Mouse (Mus musculus) lung, postnatal 0 days (tissue): Measurements from ENCODE around the gene Lamp5. TPM values are rescaled to one million over a fixed set of nuclear protein-coding genes. Genes with fewer than 3 reads are reported as not detected.

Experiments
- ATAC-seq: fragments of 200-750 bp; cut with Nextera tagmentation; 2 replicates; pipeline ENCODE4 v1.8.0; 2017; ENCODE audit warnings: moderate library complexity
- DNase-seq: peaks from one replicate; pipeline ENCODE4 v3.0.0-alpha.2; 2016; ENCODE audit warnings: low spot score
- H3K27ac ChIP-seq: fragments of 300-500 bp; sonication (generic); 2 replicates; pipeline ENCODE4 v1.5.1; 2014; ENCODE audit warnings: antibody characterized with exemption, mild to moderate bottlenecking, low read length, mixed read lengths
- H3K27me3 ChIP-seq: fragments of 300-500 bp; sonication (generic); replicated peaks from 2 replicates; pipeline ENCODE4 v1.6.1; 2014; ENCODE audit warnings: low read length, mixed read lengths; ENCODE audit not compliant: insufficient read depth
- H3K36me3 ChIP-seq: fragments of 300-500 bp; sonication (generic); 2 replicates; pipeline ENCODE4 v1.6.1; 2014; ENCODE audit warnings: low read length, mixed read lengths; ENCODE audit not compliant: insufficient read depth
- H3K4me1 ChIP-seq: fragments of 300-500 bp; sonication (generic); 2 replicates; pipeline ENCODE4 v1.6.1; 2014; ENCODE audit warnings: antibody characterized with exemption, low read depth, low read length, mixed read lengths; ENCODE audit not compliant: insufficient read depth
- H3K4me2 ChIP-seq: fragments of 300-500 bp; sonication (generic); replicated peaks from 2 replicates; pipeline ENCODE4 v1.6.1; 2014; ENCODE audit warnings: low read depth, mild to moderate bottlenecking, low read length, moderate library complexity, mixed read lengths
- H3K4me3 ChIP-seq: fragments of 300-500 bp; sonication (generic); 2 replicates; pipeline ENCODE4 v1.5.1; 2014; ENCODE audit warnings: low read depth, low read length
- H3K9ac ChIP-seq: fragments of 300-500 bp; sonication (generic); replicated peaks from 2 replicates; pipeline ENCODE4 v1.6.1; 2014; ENCODE audit warnings: low read depth, mild to moderate bottlenecking
- H3K9me3 ChIP-seq: fragments of 300-500 bp; sonication (generic); 2 replicates; pipeline ENCODE4 v1.6.1; 2016; ENCODE audit warnings: low read length, mixed read lengths
- CTCF ChIP-seq: IDR thresholded peaks from 2 replicates; pipeline ENCODE4 v1.5.1; 2016; ENCODE audit warnings: antibody characterized with exemption, mild to moderate bottlenecking
- EP300 ChIP-seq: IDR thresholded peaks from 2 replicates; pipeline ENCODE4 v1.6.1; 2016; ENCODE audit warnings: antibody characterized with exemption, mild to moderate bottlenecking, control low read depth
- WGBS: fragments of 180-500 bp; shearing (Covaris S2); extraction: QIAGEN DNeasy Blood & Tissue Kit; methylation state at CpG from one replicate; pipeline ENCODE4 v1.1.7; 2014; 5-methylcytosine and 5-hydroxymethylcytosine counted together
- polyA plus RNA-seq: library from polyadenylated mRNA; unstranded; fragments of >200 nt; fragmentation: Nextera tagmentation; extraction: Ambion mirVana; gene quantifications from 2 replicates; pipeline ENCODE4 v1.2.1, GENCODE M21; 2015

Lamp5 gene
- polyA plus RNA-seq, 1 experiment from 2014 or later: not detected

GRCm38 (mm10) chr2:136108124-136109037 lies 56.3 kb downstream of the Lamp5 start:
- no peaks in the 10 kb centered on the region for H3K9me3 ChIP-seq
- no peak overlapping the region for H3K4me3 ChIP-seq
- TF ChIP-seq EP300 (no peak), CTCF (no peak)
- H3K9ac ChIP-seq: no peak overlapping the region
- DNase-seq (no peak), ATAC-seq (no peak)
- no peaks in the 10 kb centered on the region for H3K27me3 ChIP-seq
- H3K4me2 ChIP-seq: no peak overlapping the region
- H3K36me3 ChIP-seq: no peaks in the 10 kb centered on the region
- H3K4me1 ChIP-seq: no peaks in the 10 kb centered on the region
- WGBS: 42% methylated on average over 6 of the region's 6 CpGs
- no peak overlapping the region for H3K27ac ChIP-seq

DNA sequence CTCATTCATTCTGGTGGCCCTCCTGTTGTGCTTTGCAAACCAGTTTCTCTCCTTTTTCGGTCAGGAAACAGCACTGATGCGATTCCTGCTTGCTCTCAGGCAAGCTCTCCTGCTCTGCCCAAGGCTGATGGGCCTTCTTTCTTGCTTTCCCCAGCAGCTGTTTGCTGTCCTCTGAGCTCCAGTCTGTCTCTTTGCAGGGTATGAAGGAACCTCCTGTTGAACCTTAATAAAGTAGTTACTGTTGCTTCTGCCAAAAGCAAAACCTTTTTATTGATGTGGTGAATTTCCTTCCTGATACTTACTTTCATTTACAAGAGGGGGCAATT lies 57.0 kb downstream of the Lamp5 start:
- TF ChIP-seq CTCF: no peak
- no peak for TF ChIP-seq EP300
- H3K27me3 ChIP-seq: no peaks in the 10 kb centered on the region
- H3K9me3 ChIP-seq: no peaks in the 10 kb centered on the region
- H3K36me3 ChIP-seq: no peaks in the 10 kb centered on the region
- H3K27ac ChIP-seq: no peak overlapping the region
- DNase-seq: no peak
- no peak for ATAC-seq
- no peak overlapping the region for H3K4me2 ChIP-seq
- H3K4me3 ChIP-seq: no peak overlapping the region
- 6% methylated on average over 2 of the region's 2 CpGs for WGBS
- H3K9ac ChIP-seq: no peak overlapping the region
- H3K4me1 ChIP-seq: no peaks in the 10 kb centered on the region

DNA sequence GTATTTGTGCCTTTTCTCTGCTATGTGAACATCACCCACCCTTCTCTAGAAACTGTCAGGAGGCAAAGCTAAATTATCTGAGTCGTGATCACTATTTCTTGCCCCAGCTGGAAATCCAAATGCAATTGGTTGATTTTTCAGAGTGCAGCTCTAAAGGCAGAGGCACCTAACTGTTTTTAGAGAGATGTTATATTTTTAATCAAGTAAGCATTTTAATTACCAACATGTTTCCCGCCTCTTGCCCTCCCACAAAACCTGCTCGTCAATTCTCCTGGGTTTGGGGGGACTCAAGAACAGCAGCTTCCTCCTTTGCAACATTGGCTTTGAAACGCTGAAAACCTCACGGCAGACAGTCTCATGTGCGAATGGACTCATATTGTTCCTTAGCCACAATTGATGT lies 61.3 kb downstream of the Lamp5 start:
- Histone ChIP-seq H3K9ac (no peak overlapping the region), H3K4me2 (no peak overlapping the region), H3K9me3 (no peaks in the 10 kb centered on the region), H3K27me3 (no peaks in the 10 kb centered on the region), H3K36me3 (no peaks in the 10 kb centered on the region), H3K4me3 (no peak overlapping the region), H3K27ac (no peak overlapping the region), H3K4me1 (no peaks in the 10 kb centered on the region)
- WGBS: 76% methylated on average over 6 of the region's 6 CpGs
- DNase-seq: no peak
- TF ChIP-seq CTCF: no peak
- no peak for TF ChIP-seq EP300
- no peak for ATAC-seq

DNA sequence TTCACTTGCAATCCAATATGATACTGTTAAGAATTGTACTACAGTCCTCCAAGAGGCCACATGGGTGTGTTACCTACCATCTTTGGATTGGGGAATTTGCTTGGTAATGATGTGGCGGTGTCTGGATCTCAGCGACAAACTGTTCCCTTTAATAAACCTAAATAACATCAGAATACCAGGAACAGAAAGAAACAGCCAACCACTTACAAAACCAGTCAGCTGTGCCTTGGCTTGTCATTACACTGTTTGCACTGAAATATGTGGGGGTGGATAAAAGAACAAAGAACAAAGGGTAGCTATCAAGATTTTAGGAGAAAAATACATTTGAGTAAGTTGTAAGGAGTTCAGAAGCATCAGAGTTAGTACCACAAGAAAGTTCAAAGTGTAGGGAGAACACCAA lies 66.0 kb downstream of the Lamp5 start:
- H3K9ac ChIP-seq: no peak overlapping the region
- H3K36me3 ChIP-seq: no peaks in the 10 kb centered on the region
- no peak overlapping the region for H3K27ac ChIP-seq
- no peak overlapping the region for H3K4me2 ChIP-seq
- no peak overlapping the region for H3K4me3 ChIP-seq
- H3K9me3 ChIP-seq: no peaks in the 10 kb centered on the region
- DNase-seq (no peak), ATAC-seq (no peak)
- WGBS: 89% methylated on average over 2 of the region's 2 CpGs
- no peaks in the 10 kb centered on the region for H3K4me1 ChIP-seq
- no peaks in the 10 kb centered on the region for H3K27me3 ChIP-seq
- TF ChIP-seq CTCF (no peak), EP300 (no peak)
